Mouse (Mus musculus) activated CD4-positive, CD25-positive, alpha-beta regulatory T cell, adult 4 months (primary cell): ENCODE measurements around the gene Ntpcr. TPM values are rescaled to one million over a fixed set of nuclear protein-coding genes. Genes with fewer than 3 reads are reported as not detected.

Experiments used
- ATAC-seq: one replicate; pipeline ENCODE4 v1.8.0; 2017
- polyA plus RNA-seq, 2 experiments: library from polyadenylated mRNA; unstranded; fragments of 100-300 nt; shearing (Covaris generic); gene quantifications; one replicate each; pipeline ENCODE4 v1.2.1; 2017

Ntpcr gene
- polyA plus RNA-seq, 2 experiments from 2014 or later: 31.1 to 34.3 TPM

- no peak for ATAC-seq
Measured at GRCm38 (mm10) chr8:125777478-125778164, 47.9 kb downstream of the Ntpcr start.

GRCm38 (mm10) chr8:125778919-125779318 lies 49.2 kb downstream of the Ntpcr start:
- no peak for ATAC-seq

- ATAC-seq: no peak
Measured at GRCm38 (mm10) chr8:125779656-125780055, 49.9 kb downstream of the Ntpcr start.

DNA sequence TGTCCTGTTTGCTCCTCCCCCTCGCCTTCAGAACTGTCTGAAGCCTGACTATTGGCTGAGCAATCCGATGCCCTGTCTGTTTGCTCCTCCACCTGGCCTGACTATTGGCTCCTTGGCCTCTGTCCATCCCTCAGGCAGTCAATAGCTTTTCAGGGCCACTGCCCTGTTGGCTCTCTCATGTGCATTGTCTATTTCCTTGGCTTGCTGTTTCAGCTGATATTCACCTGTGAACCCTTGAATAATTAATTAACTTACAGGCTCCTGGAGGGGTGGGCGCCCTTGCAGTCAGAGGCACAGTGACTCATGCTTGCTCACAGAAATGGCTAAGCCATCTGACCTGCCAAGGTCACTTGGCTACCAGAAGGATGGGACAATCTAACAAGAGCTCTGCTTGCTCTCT lies 52.4 kb downstream of the Ntpcr start:
- ATAC-seq: no peak

- no peak for ATAC-seq
Measured at GRCm38 (mm10) chr8:125786886-125787285, 57.1 kb downstream of the Ntpcr start.

GRCm38 (mm10) chr8:125792816-125793455 lies 63.2 kb downstream of the Ntpcr start:
- ATAC-seq: no peak

DNA sequence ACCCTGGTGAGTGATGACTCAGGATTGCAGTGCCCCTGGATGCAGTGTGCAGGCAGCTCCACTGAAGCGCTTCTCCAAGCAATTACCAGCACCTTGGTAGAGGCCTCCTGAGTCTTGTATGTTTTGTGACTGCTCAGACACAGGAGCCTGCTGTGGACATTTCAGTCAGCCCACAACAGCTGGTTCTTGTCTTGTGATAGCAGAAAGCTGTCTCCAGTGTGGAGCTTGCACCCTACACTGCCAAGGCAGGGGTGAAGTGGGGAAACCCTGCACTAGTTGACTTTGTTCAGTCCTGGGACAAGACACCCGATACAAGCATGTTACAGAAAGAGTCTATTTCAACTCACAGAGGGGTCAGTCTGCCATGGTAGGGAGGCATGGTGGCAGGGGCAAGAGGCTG lies 65.6 kb downstream of the Ntpcr start:
- no peak for ATAC-seq

- no peak for ATAC-seq
Measured at GRCm38 (mm10) chr8:125796970-125797369, 67.2 kb downstream of the Ntpcr start.

Other genes with a start within 250 kb of the Ntpcr start
- gene Sipa1l2, start 160.2 kb upstream of the Ntpcr start, polyA plus RNA-seq: 1 to 10 TPM; 1.3 to 2.2 TPM
- under 1 TPM; 0.17 to 0.46 TPM for gene Map10, start 60.1 kb upstream of the Ntpcr start, polyA plus RNA-seq
- under 1 TPM in 1 of 2 experiments, not detected in 1; 0.42 TPM for gene Pcnx2, start 168.4 kb downstream of the Ntpcr start, polyA plus RNA-seq
- not detected for gene Map3k21, start 180.5 kb downstream of the Ntpcr start, polyA plus RNA-seq